Mouse (Mus musculus): Measurements from ENCODE around the gene Usp1. TPM values are rescaled to one million over a fixed set of nuclear protein-coding genes. Genes with fewer than 3 reads are reported as not detected.

Usp1 gene
- polyA plus RNA-seq, 1 experiment from 2014 or later = 76.8 TPM

Other genes starting within 250 kb of the Usp1 start
- not detected in 2 replicates for gene L1td1, start 197.1 kb upstream of the Usp1 start, polyA plus RNA-seq (2016; fragmentation: Nextera tagmentation; extraction: Ambion mirVana)
- 0.53 and 0.54 TPM in 2 replicates for gene Kank4, start 106.3 kb upstream of the Usp1 start, polyA plus RNA-seq (2016; fragmentation: Nextera tagmentation; extraction: Ambion mirVana)
- not detected in 2 replicates for gene I0C0044D17Rik, start 100.0 kb upstream of the Usp1 start, polyA plus RNA-seq (2016; fragmentation: Nextera tagmentation; extraction: Ambion mirVana)
- gene Angptl3, start 107.1 kb downstream of the Usp1 start, polyA plus RNA-seq (2016; fragmentation: Nextera tagmentation; extraction: Ambion mirVana) = 1.7 and 1.8 TPM in 2 replicates
- gene Dock7, start 197.1 kb downstream of the Usp1 start, polyA plus RNA-seq (2016; fragmentation: Nextera tagmentation; extraction: Ambion mirVana) = 101 and 106 TPM in 2 replicates

All from neural tube, embryonic 12.5 days (tissue).